In genomic region chr5:149152063-149152773, GRCm38 (mm10) we compare ENCODE assay signal across 8 mouse cellular contexts. TPM values are rescaled to one million over a fixed set of nuclear protein-coding genes. Genes with fewer than 3 reads are reported as not detected.
DNase-seq lines count a peak whose midpoint lies in the region; ATAC-seq and TF ChIP-seq lines count a peak whose summit lies in the region.

No protein-coding gene starts in this region.

- no peak overlapping the region; the same call in 1 of the 2 replicates for H3K9ac ChIP-seq in heart, embryonic 15.5 days
- H3K9ac ChIP-seq in limb, embryonic 13.5 days: no peak overlapping the region
- no peak overlapping the region for H3K9ac ChIP-seq in stomach, embryonic 14.5 days (replicated peaks; ENCODE audit: low read depth, low read length)

- H3K4me2 ChIP-seq in heart, embryonic 15.5 days: no peak overlapping the region
- no peak overlapping the region for H3K4me2 ChIP-seq in limb, embryonic 13.5 days (replicated peaks)
- H3K4me2 ChIP-seq in stomach, embryonic 14.5 days (replicated peaks; ENCODE audit: low read depth, low read length): no peak overlapping the region

- no peaks in the 10 kb centered on the region for H3K36me3 ChIP-seq in heart, embryonic 15.5 days
- no peaks in the 10 kb centered on the region for H3K36me3 ChIP-seq in limb, embryonic 13.5 days
- no peaks in the 10 kb centered on the region for H3K36me3 ChIP-seq in stomach, embryonic 14.5 days (ENCODE audit: control insufficient read depth, insufficient read depth, low read length)

- WGBS in heart, embryonic 15.5 days: 51% methylated on average over 13 of the region's 13 CpGs
- 38% methylated on average over 13 of the region's 13 CpGs for WGBS in limb, embryonic 13.5 days
- WGBS in stomach, embryonic 14.5 days: 42% methylated on average over 13 of the region's 13 CpGs

- H3K27ac ChIP-seq in heart, embryonic 15.5 days: peak overlapping the region; percentile 41
- no peak overlapping the region for H3K27ac ChIP-seq in limb, embryonic 13.5 days
- peak overlapping the region; percentile 62; the same call in 1 of the 2 replicates for H3K27ac ChIP-seq in stomach, embryonic 14.5 days (ENCODE audit: low read length)
- H3K27ac ChIP-seq in left cerebral cortex, adult 2 months: no peak overlapping the region

- no peaks in the 10 kb centered on the region for H3K9me3 ChIP-seq in heart, embryonic 15.5 days (replicated peaks)
- peaks cover 5% of the 10 kb centered on the region; the same call in 1 of the 2 replicates for H3K9me3 ChIP-seq in limb, embryonic 13.5 days
- H3K9me3 ChIP-seq in stomach, embryonic 14.5 days (ENCODE audit: control insufficient read depth, low read depth, low read length): no peaks in the 10 kb centered on the region

- no peak for TF ChIP-seq CTCF in left cerebral cortex, adult 2 months (IDR thresholded peaks at IDR 0.05)

- no peaks in the 10 kb centered on the region for H3K27me3 ChIP-seq in heart, embryonic 15.5 days
- no peaks in the 10 kb centered on the region for H3K27me3 ChIP-seq in limb, embryonic 13.5 days
- H3K27me3 ChIP-seq in stomach, embryonic 14.5 days (ENCODE audit: control insufficient read depth, insufficient read depth, low read length): no peaks in the 10 kb centered on the region

- no peak for ATAC-seq in heart, embryonic 15.5 days (replicated peaks; ENCODE audit: insufficient number of reproducible peaks, insufficient read depth, low FRiP score, low read depth)
- ATAC-seq in limb, embryonic 13.5 days (ENCODE audit: low FRiP score, low read depth): 0 out of 2 replicates have a peak, but pooled peaks have one; percentile 19
- ATAC-seq in stomach, embryonic 14.5 days (ENCODE audit: insufficient number of reproducible peaks, insufficient read depth, low FRiP score, low read depth): peak; percentile 53; the same call in 1 of the 2 replicates
- no peak for ATAC-seq in megakaryocyte-erythroid progenitor cell, adult 5-6 weeks (replicated peaks; ENCODE audit: low FRiP score, low TSS enrichment, poor library complexity, severe bottlenecking)

- intact Hi-C loops in left cerebral cortex, adult 2 months (cut with DNase I): no loop called here

- peak; percentile 26 for DNase-seq in adrenal gland, postnatal 14 days
- no peak for DNase-seq in adrenal gland, adult 2 months
- DNase-seq in ZHBTc4 (ENCODE audit: low read depth, low spot score): peak; percentile 16
- no peak for DNase-seq in left cerebral cortex, adult 2 months (ENCODE audit: extremely low spot score in 1 of 2, low spot score in 2 of 2)

- no peak overlapping the region for H3K4me3 ChIP-seq in heart, embryonic 15.5 days
- no peak overlapping the region for H3K4me3 ChIP-seq in limb, embryonic 13.5 days
- H3K4me3 ChIP-seq in stomach, embryonic 14.5 days (ENCODE audit: low read depth, low read length): no peak overlapping the region
- no peak overlapping the region for H3K4me3 ChIP-seq in left cerebral cortex, adult 2 months

- no peaks in the 10 kb centered on the region for H3K4me1 ChIP-seq in heart, embryonic 15.5 days (replicated peaks)
- H3K4me1 ChIP-seq in limb, embryonic 13.5 days: peaks cover 10% of the 10 kb centered on the region
- 0 out of 2 replicates have a peak, but pooled peaks cover 4% of the 10 kb centered on the region for H3K4me1 ChIP-seq in stomach, embryonic 14.5 days (ENCODE audit: control insufficient read depth, insufficient read depth, low read length)

RNA-seq across cellular contexts. Expression of gene Uspl1, which starts 31.9 kb away (rescaled TPM):
- 27.8 and 30.3 TPM in 2 replicates for total RNA-seq in adrenal gland, postnatal 14 days (2021)
- 10 to 100 TPM; 28.5 to 40.7 TPM for total RNA-seq in adrenal gland, adult 2 months (2021)
- 3.2 and 4.2 TPM in 2 replicates for polyA plus RNA-seq in adrenal gland, adult 2 months (2012; rRNA removed)
- 24.5 and 27.7 TPM in 2 replicates for polyA plus RNA-seq in heart, embryonic 15.5 days (2015; fragmentation: Nextera tagmentation; extraction: Ambion mirVana)
- 58.0 and 59.5 TPM in 2 replicates for polyA plus RNA-seq in limb, embryonic 13.5 days (2015; fragmentation: Nextera tagmentation; extraction: Ambion mirVana)
- 51.6 and 54.4 TPM in 2 replicates for polyA plus RNA-seq in stomach, embryonic 14.5 days (2014; fragmentation: Nextera tagmentation; extraction: Ambion mirVana)
- total RNA-seq in megakaryocyte-erythroid progenitor cell, adult 5-6 weeks (2014; fragmentation: Nextera tagmentation): 62.8 and 64.3 TPM in 2 replicates
- total RNA-seq in megakaryocyte-erythroid progenitor cell, adult 5-6 weeks (2017): 56.6 and 66.9 TPM in 2 replicates
- 10 to 100 TPM; 40.6 to 44.1 TPM for total RNA-seq in left cerebral cortex, adult 2 months (2021)

RNA-seq across cellular contexts. Expression of gene Hmgb1, which starts 32.1 kb away (rescaled TPM):
- total RNA-seq in adrenal gland, postnatal 14 days (2021): 199 and 236 TPM in 2 replicates
- 100 to 1,000 TPM; 128 to 135 TPM for total RNA-seq in adrenal gland, adult 2 months (2021)
- 5.1 and 7.5 TPM in 2 replicates for polyA plus RNA-seq in adrenal gland, adult 2 months (2012; rRNA removed)
- polyA plus RNA-seq in heart, embryonic 15.5 days (2015; fragmentation: Nextera tagmentation; extraction: Ambion mirVana): 647 and 683 TPM in 2 replicates
- polyA plus RNA-seq in limb, embryonic 13.5 days (2015; fragmentation: Nextera tagmentation; extraction: Ambion mirVana): 1,754 and 1,889 TPM in 2 replicates
- polyA plus RNA-seq in stomach, embryonic 14.5 days (2014; fragmentation: Nextera tagmentation; extraction: Ambion mirVana): 1,555 and 1,628 TPM in 2 replicates
- 800 and 835 TPM in 2 replicates for total RNA-seq in megakaryocyte-erythroid progenitor cell, adult 5-6 weeks (2014; fragmentation: Nextera tagmentation)
- total RNA-seq in megakaryocyte-erythroid progenitor cell, adult 5-6 weeks (2017): 1,093 and 1,199 TPM in 2 replicates
- 100 to 1,000 TPM; 125 to 128 TPM for total RNA-seq in left cerebral cortex, adult 2 months (2021)

Comparison
In these comparisons a context has a peak if more than half of its experiments do, and no peak if none do; other contexts are left out.
1. DNase-seq: peak in adrenal gland, postnatal 14 days (single experiment) and ZHBTc4 (single experiment); none in adrenal gland, adult 2 months (single experiment) and left cerebral cortex, adult 2 months (0 of 2).
2. ATAC-seq: peak in limb, embryonic 13.5 days (single experiment) and stomach, embryonic 14.5 days (single experiment); none in heart, embryonic 15.5 days (single experiment) and megakaryocyte-erythroid progenitor cell, adult 5-6 weeks (single experiment).
3. H3K27ac ChIP-seq: peak in heart, embryonic 15.5 days (single experiment) and stomach, embryonic 14.5 days (single experiment); none in limb, embryonic 13.5 days (single experiment) and left cerebral cortex, adult 2 months (single experiment).